Mouse (Mus musculus) yolk sac, embryonic 10.5 days (tissue): ENCODE measurements around the gene Slc24a2.
A peak's percentile ranks its signal among the peaks of the same experiment; 100 is the strongest.

Experiments used
- DNase-seq: peaks from one replicate; pipeline ENCODE4 v3.0.0-alpha.2; 2017; ENCODE audit warnings: low spot score

The Slc24a2 gene

GRCm38 (mm10) chr4:87115726-87116125 lies 114.6 kb downstream of the Slc24a2 start:
- no peak for DNase-seq

GRCm38 (mm10) chr4:87109331-87110059 lies 120.8 kb downstream of the Slc24a2 start:
- no peak for DNase-seq

DNA sequence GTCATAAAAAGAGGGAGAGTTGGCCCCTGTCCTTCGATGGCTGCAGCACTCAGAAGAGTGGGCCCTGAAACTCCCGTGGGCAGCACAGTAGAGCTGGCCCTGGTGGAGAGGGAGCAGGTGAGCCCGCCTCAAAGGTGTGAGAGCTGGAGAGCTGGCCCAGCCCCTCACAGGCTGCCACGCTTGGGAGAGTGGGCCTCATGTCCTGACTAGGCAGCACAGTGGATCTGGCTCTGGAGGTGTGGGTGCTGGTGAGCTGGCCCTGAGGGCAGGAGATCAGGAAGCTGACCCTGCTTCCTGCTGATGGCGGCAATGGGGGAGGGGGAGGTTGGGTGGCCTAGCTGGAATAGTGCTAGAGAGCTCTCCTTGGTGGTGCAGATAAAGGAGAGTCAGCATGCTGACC lies 129.3 kb downstream of the Slc24a2 start:
- DNase-seq, result no peak

GRCm38 (mm10) chr4:87096186-87096585 lies 134.1 kb downstream of the Slc24a2 start:
- no peak for DNase-seq

- DNase-seq, result no peak
These were observed 136.7 kb downstream of the Slc24a2 start for GRCm38 (mm10) chr4:87093612-87094011.

GRCm38 (mm10) chr4:87090841-87091240 lies 139.4 kb downstream of the Slc24a2 start:
- no peak for DNase-seq

DNA sequence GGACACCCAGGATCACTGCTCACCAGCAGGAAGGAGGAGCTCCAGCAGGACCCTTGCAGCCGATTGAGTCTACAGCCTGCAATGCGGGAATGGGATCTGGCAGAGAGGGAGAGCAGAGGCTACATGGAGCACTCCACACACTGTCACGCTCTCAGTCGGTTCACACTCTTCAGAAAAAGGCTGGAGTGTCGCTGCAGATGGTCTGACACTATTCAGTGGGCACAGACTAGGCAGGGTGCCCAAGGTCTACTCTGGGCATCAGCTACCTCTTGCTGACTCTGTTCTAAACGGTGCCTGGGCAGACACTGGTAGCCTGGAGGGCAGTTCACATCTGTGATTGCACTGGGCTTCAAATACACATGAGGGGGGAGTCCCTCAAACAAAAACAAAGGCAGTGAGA lies 141.6 kb downstream of the Slc24a2 start:
- no peak for DNase-seq

DNA sequence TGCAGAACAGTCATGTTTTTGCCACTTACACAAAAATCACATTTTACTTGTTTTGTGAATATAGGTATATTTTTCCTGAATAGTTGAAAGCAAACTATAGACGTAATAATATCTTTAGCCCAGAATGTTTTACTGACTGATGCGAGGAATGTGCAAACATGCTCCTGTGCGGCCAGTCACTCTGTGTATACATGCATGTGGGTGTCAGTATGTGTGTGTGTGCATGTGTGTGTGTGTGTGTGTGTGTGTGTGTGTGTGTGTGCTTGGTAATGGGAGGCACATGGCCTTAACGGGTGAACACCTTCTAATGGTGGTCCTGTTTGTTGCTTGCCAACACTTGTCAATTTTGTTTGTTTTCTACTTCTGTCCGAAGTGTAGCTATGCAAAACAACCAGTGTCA lies 142.7 kb downstream of the Slc24a2 start:
- DNase-seq, result no peak

- DNase-seq, result peak; percentile 14
These were observed 143.2 kb downstream of the Slc24a2 start for GRCm38 (mm10) chr4:87086933-87087577.

GRCm38 (mm10) chr4:87081321-87081720 lies 149.0 kb downstream of the Slc24a2 start:
- DNase-seq, result no peak

DNA sequence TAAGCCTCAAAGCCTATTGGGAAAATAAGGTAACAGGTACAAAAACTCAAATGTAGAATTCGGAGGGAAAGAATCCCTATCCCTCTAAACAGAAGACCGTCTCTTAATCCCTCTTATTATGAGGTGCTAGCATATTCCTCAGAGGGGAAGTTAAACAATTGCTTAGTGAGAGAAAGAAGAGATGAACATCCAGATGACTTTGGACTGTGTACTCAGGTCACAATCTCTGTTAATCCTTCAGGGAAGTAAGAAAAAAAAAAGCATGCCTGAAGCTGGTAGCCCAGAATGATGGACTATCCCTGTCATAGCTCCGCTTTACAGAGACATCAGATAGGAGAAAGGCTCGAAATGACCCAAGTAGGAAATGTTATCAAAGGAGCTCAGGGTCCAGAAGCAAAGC lies 151.0 kb downstream of the Slc24a2 start:
- DNase-seq, result no peak

DNA sequence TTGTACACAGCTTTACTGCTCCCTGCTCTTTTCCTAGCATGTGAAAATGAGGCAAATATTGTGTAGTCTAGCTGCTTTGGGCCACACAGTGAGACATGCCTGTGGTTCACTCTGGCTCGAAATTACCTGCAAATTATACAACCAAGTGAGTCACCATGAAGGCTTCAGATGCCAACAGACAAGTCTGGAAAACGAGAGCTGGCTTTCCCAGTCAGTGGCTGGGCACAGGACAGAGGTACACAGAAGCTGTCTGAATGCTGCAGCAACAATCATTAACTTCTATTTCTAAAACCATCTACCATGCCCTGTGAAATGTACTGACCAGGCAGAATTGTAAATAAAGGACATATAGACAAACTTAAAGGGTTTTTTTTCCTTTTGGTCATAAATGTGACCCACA lies 151.6 kb downstream of the Slc24a2 start:
- no peak for DNase-seq

DNA sequence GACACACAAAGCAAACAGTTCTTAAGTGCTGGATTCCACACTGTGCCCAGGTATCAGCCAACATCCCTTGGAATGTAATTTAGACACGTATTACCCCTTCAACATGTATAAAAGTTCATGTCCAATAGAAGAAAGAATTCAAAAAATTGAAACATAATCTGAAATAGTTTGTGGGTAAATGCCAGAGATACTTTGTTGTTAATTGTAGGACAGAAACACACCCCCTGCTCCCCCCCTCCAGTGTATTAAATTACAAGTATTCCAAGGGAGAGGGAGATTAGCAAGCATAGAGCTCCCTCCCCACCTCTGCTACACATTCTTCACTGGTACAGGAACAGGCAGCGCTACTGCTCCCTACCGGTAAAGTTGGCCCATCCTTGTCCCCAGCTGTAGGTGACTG lies 154.5 kb downstream of the Slc24a2 start:
- DNase-seq, result no peak

- no peak for DNase-seq
These were observed 162.2 kb downstream of the Slc24a2 start for GRCm38 (mm10) chr4:87068121-87068520.

- DNase-seq, result no peak
These were observed 165.1 kb downstream of the Slc24a2 start for GRCm38 (mm10) chr4:87065227-87065626.

- no peak for DNase-seq
These were observed 165.7 kb downstream of the Slc24a2 start for GRCm38 (mm10) chr4:87064561-87064960.

DNA sequence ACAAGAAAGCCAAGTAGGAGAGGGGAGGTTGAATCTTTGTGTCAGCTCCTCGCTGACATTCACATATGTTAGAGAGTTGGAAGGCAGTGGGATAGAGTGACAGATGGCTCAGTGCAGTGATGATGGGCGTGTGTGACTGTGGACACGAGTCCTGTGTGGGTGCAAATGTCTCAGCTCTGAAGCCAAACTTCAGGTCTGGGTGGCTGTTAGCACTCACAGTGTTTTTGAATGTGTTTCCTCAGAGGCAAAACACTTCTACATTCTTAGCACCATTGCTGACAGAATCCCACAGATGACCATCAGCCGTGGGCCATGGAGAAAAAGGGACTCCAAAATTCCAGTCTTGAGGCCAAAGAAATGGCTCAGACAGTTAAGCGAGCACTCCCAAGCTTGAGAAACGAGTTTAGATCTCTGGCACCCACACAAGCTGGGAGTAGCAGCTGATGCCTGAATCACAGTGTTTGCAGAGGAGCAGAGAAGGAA lies 167.5 kb downstream of the Slc24a2 start:
- DNase-seq, result no peak

- no peak for DNase-seq
These were observed 168.6 kb downstream of the Slc24a2 start for GRCm38 (mm10) chr4:87061696-87062095.

GRCm38 (mm10) chr4:87057572-87057971 lies 172.7 kb downstream of the Slc24a2 start:
- DNase-seq, result no peak

- no peak for DNase-seq
These were observed 174.5 kb downstream of the Slc24a2 start for GRCm38 (mm10) chr4:87055768-87056167.

DNA sequence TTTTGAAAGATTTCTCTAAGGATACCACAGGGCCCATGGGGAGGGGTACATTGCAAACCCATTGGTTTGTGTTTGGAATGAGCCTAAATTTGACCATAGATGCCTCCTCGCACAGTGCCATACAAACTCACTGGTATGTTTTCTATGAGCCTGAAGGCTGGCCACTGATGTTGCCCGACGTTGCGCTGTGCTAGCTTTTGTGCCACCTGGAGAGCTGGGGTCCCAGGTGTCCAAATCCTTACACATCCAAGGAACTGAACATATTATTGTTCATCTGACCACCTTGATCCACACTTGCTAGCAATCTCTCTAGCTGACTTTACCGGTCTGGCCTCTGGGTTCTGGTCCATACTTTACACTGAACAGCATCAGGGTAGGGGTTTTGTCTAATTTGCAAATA lies 177.4 kb downstream of the Slc24a2 start:
- DNase-seq, result no peak

GRCm38 (mm10) chr4:87049061-87049460 lies 181.2 kb downstream of the Slc24a2 start:
- DNase-seq, result no peak

GRCm38 (mm10) chr4:87047131-87047530 lies 183.1 kb downstream of the Slc24a2 start:
- no peak for DNase-seq

DNA sequence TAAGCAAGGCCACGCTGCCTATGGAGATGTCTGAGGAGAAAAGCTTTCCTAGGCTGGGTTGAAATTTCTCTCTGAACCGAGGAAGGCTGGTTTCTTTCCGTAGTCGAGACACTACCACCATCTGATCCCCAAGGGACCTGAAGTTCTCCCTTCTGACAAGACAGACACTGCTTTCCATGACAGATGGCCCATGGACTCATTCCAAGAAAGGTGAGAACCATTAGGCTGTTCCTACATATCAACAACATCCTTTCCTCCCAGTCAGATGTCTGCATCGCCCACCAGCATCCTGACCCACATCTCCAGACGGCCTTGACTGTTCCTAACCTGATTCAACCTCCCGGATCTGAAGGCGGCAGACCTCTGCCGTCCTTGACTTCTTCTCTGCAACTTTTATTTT lies 187.0 kb downstream of the Slc24a2 start:
- DNase-seq, result no peak
